In the genomic region with DNA sequence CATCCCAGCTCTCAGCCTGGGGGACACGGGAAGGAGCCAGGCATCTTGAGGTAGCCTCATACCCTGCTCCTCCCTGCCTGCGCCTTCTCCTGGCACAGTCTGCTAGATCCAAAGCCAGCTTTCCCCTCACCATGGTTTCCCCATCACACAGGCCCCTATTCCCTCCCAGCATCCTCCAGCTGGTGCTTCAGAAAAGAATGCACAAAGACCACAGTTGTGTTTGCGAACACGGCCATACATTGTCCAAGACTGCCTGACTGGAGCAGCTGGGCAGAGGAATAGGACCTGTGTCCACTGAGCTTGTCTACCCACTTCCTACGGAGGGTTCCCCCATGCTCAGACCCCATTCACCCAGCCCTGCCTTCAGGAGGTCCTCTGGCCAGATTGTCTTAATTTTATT, we compare ENCODE assay signal across 12 mouse cellular contexts. TPM values are rescaled to one million over a fixed set of nuclear protein-coding genes. Genes with fewer than 3 reads are reported as not detected.
DNase-seq lines count a peak whose midpoint lies in the region; ATAC-seq lines count a peak whose summit lies in the region.
"Had no signal": no experiment of that assay in that cellular context is flagged by ENCODE, and none has a peak within 500 bp of the region (broad histone marks: within the 10 kb centered on the region; RNA-seq: fewer than 3 reads in every experiment).

No protein-coding gene starts in this region.

- ATAC-seq in embryonic facial prominence, embryonic 14.5 days (ENCODE audit: low read depth), result peak; percentile 62; the same call in 1 of the 2 replicates
- ATAC-seq in hindbrain, embryonic 16.5 days, result peak; percentile 74
- peak; percentile 43 for ATAC-seq in midbrain, embryonic 16.5 days
- no peak for ATAC-seq in erythroblast, adult 5-6 weeks (replicated peaks; ENCODE audit: low FRiP score, poor library complexity, severe bottlenecking)
- ATAC-seq in megakaryocyte progenitor cell, adult 5-6 weeks (replicated peaks; ENCODE audit: poor library complexity), result no peak

- H3K4me3 ChIP-seq in embryonic facial prominence, embryonic 14.5 days (ENCODE audit: low read depth, low read length), result no peak overlapping the region
- H3K4me3 ChIP-seq in hindbrain, embryonic 16.5 days (ENCODE audit: low read length), result no peak overlapping the region
- no peak overlapping the region for H3K4me3 ChIP-seq in midbrain, embryonic 16.5 days (ENCODE audit: low read depth, low read length)
- H3K4me3 ChIP-seq: lung, embryonic 15.5 days had no signal

- peak; percentile 7 for DNase-seq in embryo, embryonic 11 days
- no peak for DNase-seq in embryo, embryonic 10 days (ENCODE audit: low spot score)
- DNase-seq in embryonic facial prominence, embryonic 14.5 days (ENCODE audit: low spot score), result no peak
- no peak for DNase-seq in retina, postnatal 1 day
- DNase-seq: B cell, adult 2 months; gastrocnemius, postnatal 25 days had no signal

- peaks cover 27% of the 10 kb centered on the region for H3K36me3 ChIP-seq in embryonic facial prominence, embryonic 14.5 days (ENCODE audit: control insufficient read depth, insufficient read depth, low read length)
- peaks cover 41% of the 10 kb centered on the region for H3K36me3 ChIP-seq in hindbrain, embryonic 16.5 days (ENCODE audit: control insufficient read depth, insufficient read depth, low read length)
- H3K36me3 ChIP-seq in midbrain, embryonic 16.5 days (ENCODE audit: control insufficient read depth, insufficient read depth, low read length), result peaks cover 32% of the 10 kb centered on the region

- no peak overlapping the region for H3K27ac ChIP-seq in embryonic facial prominence, embryonic 14.5 days (replicated peaks; ENCODE audit: low read depth, low read length)
- H3K27ac ChIP-seq in hindbrain, embryonic 16.5 days (ENCODE audit: low read depth, low read length), result peak overlapping the region; percentile 76
- peak overlapping the region; percentile 76 for H3K27ac ChIP-seq in midbrain, embryonic 16.5 days (ENCODE audit: low read length)
- H3K27ac ChIP-seq: lung, embryonic 15.5 days had no signal

- H3K9ac ChIP-seq in embryonic facial prominence, embryonic 14.5 days (ENCODE audit: low read depth, low read length), result no peak overlapping the region
- no peak overlapping the region for H3K9ac ChIP-seq in hindbrain, embryonic 16.5 days (ENCODE audit: low read depth, low read length)
- no peak overlapping the region for H3K9ac ChIP-seq in midbrain, embryonic 16.5 days (ENCODE audit: low read depth, low read length)
- H3K9ac ChIP-seq: lung, embryonic 15.5 days had no signal

- H3K27me3 ChIP-seq in embryonic facial prominence, embryonic 14.5 days (replicated peaks; ENCODE audit: control insufficient read depth, insufficient read depth, low read length), result no peaks in the 10 kb centered on the region
- H3K27me3 ChIP-seq in hindbrain, embryonic 16.5 days (replicated peaks; ENCODE audit: control insufficient read depth, insufficient read depth, low read length), result no peaks in the 10 kb centered on the region
- no peaks in the 10 kb centered on the region for H3K27me3 ChIP-seq in midbrain, embryonic 16.5 days (ENCODE audit: control insufficient read depth, insufficient read depth, low read depth, low read length)
- H3K27me3 ChIP-seq: lung, embryonic 15.5 days; Patski had no signal

- 58% methylated on average over 5 of the region's 5 CpGs for WGBS in embryonic facial prominence, embryonic 14.5 days
- WGBS in hindbrain, embryonic 16.5 days, result 28% methylated on average over 5 of the region's 5 CpGs
- WGBS in midbrain, embryonic 16.5 days, result 35% methylated on average over 5 of the region's 5 CpGs

- H3K4me1 ChIP-seq in embryonic facial prominence, embryonic 14.5 days (ENCODE audit: control insufficient read depth, insufficient read depth, low read length), result no peaks in the 10 kb centered on the region
- H3K4me1 ChIP-seq in hindbrain, embryonic 16.5 days (ENCODE audit: control insufficient read depth, insufficient read depth, low read depth, low read length), result peaks cover 8% of the 10 kb centered on the region
- peaks cover 5% of the 10 kb centered on the region for H3K4me1 ChIP-seq in midbrain, embryonic 16.5 days (ENCODE audit: control insufficient read depth, insufficient read depth, low read length)

- no peak overlapping the region for H3K4me2 ChIP-seq in embryonic facial prominence, embryonic 14.5 days (ENCODE audit: low read depth, low read length)
- H3K4me2 ChIP-seq in hindbrain, embryonic 16.5 days (ENCODE audit: low read length), result no peak overlapping the region
- no peak overlapping the region for H3K4me2 ChIP-seq in midbrain, embryonic 16.5 days (ENCODE audit: low read length)

- no peaks in the 10 kb centered on the region for H3K9me3 ChIP-seq in embryonic facial prominence, embryonic 14.5 days (ENCODE audit: control insufficient read depth, low read length)
- H3K9me3 ChIP-seq in hindbrain, embryonic 16.5 days (ENCODE audit: control insufficient read depth, low read length), result no peaks in the 10 kb centered on the region
- no peaks in the 10 kb centered on the region for H3K9me3 ChIP-seq in midbrain, embryonic 16.5 days (replicated peaks; ENCODE audit: control insufficient read depth, low read length, poor library complexity, severe bottlenecking)
- H3K9me3 ChIP-seq: lung, embryonic 15.5 days had no signal

RNA-seq across cellular contexts. Expression of a gene that starts 25.0 kb away (rescaled TPM):
- 2.3 and 2.7 TPM in 2 replicates for polyA plus RNA-seq in embryonic facial prominence, embryonic 14.5 days (2014; fragmentation: Nextera tagmentation; extraction: Ambion mirVana)
- 42.8 and 43.2 TPM in 2 replicates for polyA plus RNA-seq in hindbrain, embryonic 16.5 days (2015; fragmentation: Nextera tagmentation; extraction: Ambion mirVana)
- 51.2 and 58.5 TPM in 2 replicates for polyA plus RNA-seq in midbrain, embryonic 16.5 days (2015; fragmentation: Nextera tagmentation; extraction: Ambion mirVana)
- not detected in 2 replicates for total RNA-seq in erythroblast, adult 5-6 weeks (2015; ENCODE audit: low replicate concordance)
- 0.09 TPM in 1 of 2 replicates, not detected in the other for total RNA-seq in erythroblast, adult 5-6 weeks (2017; ENCODE audit: low replicate concordance)
- 0.32 and 0.46 TPM in 2 replicates for total RNA-seq in megakaryocyte progenitor cell, adult 5-6 weeks (2015)
- total RNA-seq in megakaryocyte progenitor cell, adult 5-6 weeks (2017), result 0.04 and 0.14 TPM in 2 replicates

RNA-seq across cellular contexts. Expression of a gene that starts 25.9 kb away (rescaled TPM):
- 18.7 and 24.9 TPM in 2 replicates for polyA plus RNA-seq in embryonic facial prominence, embryonic 14.5 days (2014; fragmentation: Nextera tagmentation; extraction: Ambion mirVana)
- 116 and 126 TPM in 2 replicates for polyA plus RNA-seq in hindbrain, embryonic 16.5 days (2015; fragmentation: Nextera tagmentation; extraction: Ambion mirVana)
- polyA plus RNA-seq in midbrain, embryonic 16.5 days (2015; fragmentation: Nextera tagmentation; extraction: Ambion mirVana), result 123 and 131 TPM in 2 replicates
- 0.38 and 4.0 TPM in 2 replicates for total RNA-seq in erythroblast, adult 5-6 weeks (2015; ENCODE audit: low replicate concordance)
- 3.6 and 4.2 TPM in 2 replicates for total RNA-seq in erythroblast, adult 5-6 weeks (2017; ENCODE audit: low replicate concordance)
- total RNA-seq in megakaryocyte progenitor cell, adult 5-6 weeks (2015), result 3.3 and 3.5 TPM in 2 replicates
- total RNA-seq in megakaryocyte progenitor cell, adult 5-6 weeks (2017), result 6.2 and 7.5 TPM in 2 replicates

RNA-seq across cellular contexts. Expression of a gene that starts 34.3 kb away (rescaled TPM):
- 0.69 and 0.97 TPM in 2 replicates for polyA plus RNA-seq in embryonic facial prominence, embryonic 14.5 days (2014; fragmentation: Nextera tagmentation; extraction: Ambion mirVana)
- polyA plus RNA-seq in hindbrain, embryonic 16.5 days (2015; fragmentation: Nextera tagmentation; extraction: Ambion mirVana), result not detected in 2 replicates
- polyA plus RNA-seq in midbrain, embryonic 16.5 days (2015; fragmentation: Nextera tagmentation; extraction: Ambion mirVana), result 0.05 TPM in 1 of 2 replicates, not detected in the other
- total RNA-seq in erythroblast, adult 5-6 weeks (2015; ENCODE audit: low replicate concordance), result not detected in 2 replicates
- not detected in 2 replicates for total RNA-seq in erythroblast, adult 5-6 weeks (2017; ENCODE audit: low replicate concordance)
- total RNA-seq in megakaryocyte progenitor cell, adult 5-6 weeks (2015), result not detected in 2 replicates
- total RNA-seq in megakaryocyte progenitor cell, adult 5-6 weeks (2017), result not detected in 2 replicates

RNA-seq across cellular contexts. Expression of a gene that starts 46.2 kb away (rescaled TPM):
- polyA plus RNA-seq in embryonic facial prominence, embryonic 14.5 days (2014; fragmentation: Nextera tagmentation; extraction: Ambion mirVana), result 18.1 and 21.4 TPM in 2 replicates
- 24.8 and 28.5 TPM in 2 replicates for polyA plus RNA-seq in hindbrain, embryonic 16.5 days (2015; fragmentation: Nextera tagmentation; extraction: Ambion mirVana)
- 26.8 and 29.9 TPM in 2 replicates for polyA plus RNA-seq in midbrain, embryonic 16.5 days (2015; fragmentation: Nextera tagmentation; extraction: Ambion mirVana)
- total RNA-seq in erythroblast, adult 5-6 weeks (2015; ENCODE audit: low replicate concordance), result 16.3 and 22.4 TPM in 2 replicates
- total RNA-seq in erythroblast, adult 5-6 weeks (2017; ENCODE audit: low replicate concordance), result 6.6 and 8.6 TPM in 2 replicates
- total RNA-seq in megakaryocyte progenitor cell, adult 5-6 weeks (2015), result 29.7 and 34.2 TPM in 2 replicates
- 29.2 and 29.4 TPM in 2 replicates for total RNA-seq in megakaryocyte progenitor cell, adult 5-6 weeks (2017)

RNA-seq across cellular contexts. Expression of a gene that starts 46.4 kb away (rescaled TPM):
- 0.33 and 1.1 TPM in 2 replicates for polyA plus RNA-seq in embryonic facial prominence, embryonic 14.5 days (2014; fragmentation: Nextera tagmentation; extraction: Ambion mirVana)
- 0.59 and 0.71 TPM in 2 replicates for polyA plus RNA-seq in hindbrain, embryonic 16.5 days (2015; fragmentation: Nextera tagmentation; extraction: Ambion mirVana)
- polyA plus RNA-seq in midbrain, embryonic 16.5 days (2015; fragmentation: Nextera tagmentation; extraction: Ambion mirVana), result 0.73 and 1.8 TPM in 2 replicates
- 0.84 TPM in 1 of 2 replicates, not detected in the other for total RNA-seq in erythroblast, adult 5-6 weeks (2015; ENCODE audit: low replicate concordance)
- not detected in 2 replicates for total RNA-seq in erythroblast, adult 5-6 weeks (2017; ENCODE audit: low replicate concordance)
- total RNA-seq in megakaryocyte progenitor cell, adult 5-6 weeks (2015), result 1.2 and 2.6 TPM in 2 replicates
- not detected in 2 replicates for total RNA-seq in megakaryocyte progenitor cell, adult 5-6 weeks (2017)
- polyA plus RNA-seq: Patski had no signal

Comparison
In these comparisons a context has a peak if more than half of its experiments do, and no peak if none do; other contexts are left out.
1. ATAC-seq: peak in embryonic facial prominence, embryonic 14.5 days (single experiment), hindbrain, embryonic 16.5 days (single experiment) and midbrain, embryonic 16.5 days (single experiment); none in erythroblast, adult 5-6 weeks (single experiment) and megakaryocyte progenitor cell, adult 5-6 weeks (single experiment).
2. RNA of a gene that starts 25.0 kb away (polyA plus RNA-seq): 51.2 to 58.5 TPM in midbrain, embryonic 16.5 days and 42.8 to 43.2 TPM in hindbrain, embryonic 16.5 days; 2.3 to 2.7 TPM in embryonic facial prominence, embryonic 14.5 days; every median in the first group is over 10 times any median in the second.